Mouse (Mus musculus) forebrain, postnatal 0 days (tissue): ENCODE data around the gene Pced1b. TPM values are rescaled to one million over a fixed set of nuclear protein-coding genes. Genes with fewer than 3 reads are reported as not detected.

Experiments
- ATAC-seq: fragments of 200-750 bp; cut with Nextera tagmentation; 2 replicates; pipeline ENCODE4 v1.8.0; 2017; ENCODE audit warnings: mild to moderate bottlenecking, moderate library complexity
- DNase-seq: peaks from one replicate; pipeline ENCODE4 v3.0.0-alpha.2; 2015
- H3K27ac ChIP-seq: fragments of 300-500 bp; sonication (generic); 2 replicates; pipeline ENCODE4 v1.5.1; 2014; ENCODE audit warnings: low read depth, mild to moderate bottlenecking, antibody characterized with exemption, low read length, moderate library complexity, mixed read lengths
- H3K27me3 ChIP-seq: fragments of 300-500 bp; sonication (generic); 2 replicates; pipeline ENCODE4 v1.6.1; 2014; ENCODE audit warnings: mild to moderate bottlenecking, low read length, mixed read lengths; ENCODE audit not compliant: insufficient read depth
- H3K36me3 ChIP-seq: fragments of 300-500 bp; sonication (generic); 2 replicates; pipeline ENCODE4 v1.6.1; 2014; ENCODE audit warnings: mild to moderate bottlenecking, moderate library complexity; ENCODE audit not compliant: insufficient read depth
- H3K4me1 ChIP-seq: fragments of 300-500 bp; sonication (generic); 2 replicates; pipeline ENCODE4 v1.6.1; 2014; ENCODE audit warnings: antibody characterized with exemption; ENCODE audit not compliant: insufficient read depth
- H3K4me2 ChIP-seq: fragments of 300-500 bp; sonication (generic); 2 replicates; pipeline ENCODE4 v1.6.1; 2014; ENCODE audit warnings: low read depth, mild to moderate bottlenecking, moderate library complexity
- H3K4me3 ChIP-seq: fragments of 300-500 bp; sonication (generic); 2 replicates; pipeline ENCODE4 v1.5.1; 2014; ENCODE audit warnings: low read depth, low read length, mixed read lengths
- H3K9ac ChIP-seq: fragments of 300-500 bp; sonication (generic); 2 replicates; pipeline ENCODE4 v1.6.1; 2014; ENCODE audit warnings: mild to moderate bottlenecking
- H3K9me3 ChIP-seq: fragments of 300-500 bp; sonication (generic); 2 replicates; pipeline ENCODE4 v1.6.1; 2016; ENCODE audit warnings: low read length
- CTCF ChIP-seq: sonication (generic); IDR thresholded peaks from 2 replicates; pipeline ENCODE4 v1.5.1; 2016; ENCODE audit warnings: antibody characterized with exemption, control low read depth, low read depth
- WGBS: fragments of 180-500 bp; shearing (Covaris S2); extraction: QIAGEN DNeasy Blood & Tissue Kit; methylation state at CpG from one replicate; pipeline ENCODE4 v1.1.7; 2014; 5-methylcytosine and 5-hydroxymethylcytosine counted together
- polyA plus RNA-seq: library from polyadenylated mRNA; unstranded; fragments of >200 nt; fragmentation: Nextera tagmentation; extraction: Ambion mirVana; gene quantifications from 2 replicates; pipeline ENCODE4 v1.2.1, GENCODE M21; 2015
- total RNA-seq: library from RNA; depleted of rRNA; stranded (reverse); fragments of >200 nt; gene quantifications from 2 replicates; pipeline ENCODE4 v1.2.3, GENCODE M21; 2014

Pced1b gene
- total and polyA plus RNA-seq, 2 experiments from 2014 or later, result 4.4 to 6.9 TPM

GRCm38 (mm10) chr15:97255800-97256199 is 8.9 kb downstream of the Pced1b start:
- Histone ChIP-seq H3K4me2 (no peak overlapping the region), H3K36me3 (no peaks in the 10 kb centered on the region), H3K9me3 (no peaks in the 10 kb centered on the region), H3K27me3 (no peaks in the 10 kb centered on the region), H3K9ac (no peak overlapping the region), H3K4me3 (no peak overlapping the region), H3K27ac (no peak overlapping the region), H3K4me1 (no peaks in the 10 kb centered on the region)
- DNase-seq (no peak), ATAC-seq (no peak)
- WGBS, result 91% methylated on average over 3 of the region's 3 CpGs
- no peak for TF ChIP-seq CTCF

- no peak overlapping the region for H3K4me2 ChIP-seq
- ATAC-seq (no peak), DNase-seq (no peak)
- H3K36me3 ChIP-seq, result no peaks in the 10 kb centered on the region
- no peaks in the 10 kb centered on the region for H3K27me3 ChIP-seq
- H3K9ac ChIP-seq, result no peak overlapping the region
- H3K4me3 ChIP-seq, result no peak overlapping the region
- H3K4me1 ChIP-seq, result no peaks in the 10 kb centered on the region
- no peak overlapping the region for H3K27ac ChIP-seq
- WGBS, result 93% methylated on average over 11 of the region's 11 CpGs
- no peaks in the 10 kb centered on the region for H3K9me3 ChIP-seq
- no peak for TF ChIP-seq CTCF
These were observed 9.5 kb downstream of the Pced1b start for GRCm38 (mm10) chr15:97256411-97256810.

- no peaks in the 10 kb centered on the region for H3K9me3 ChIP-seq
- no peak overlapping the region for H3K4me2 ChIP-seq
- no peaks in the 10 kb centered on the region for H3K36me3 ChIP-seq
- H3K4me3 ChIP-seq, result no peak overlapping the region
- H3K4me1 ChIP-seq, result no peaks in the 10 kb centered on the region
- WGBS, result 66% methylated on average over 8 of the region's 8 CpGs
- ATAC-seq (no peak), DNase-seq (no peak)
- no peak overlapping the region for H3K9ac ChIP-seq
- no peak for TF ChIP-seq CTCF
- H3K27me3 ChIP-seq, result no peaks in the 10 kb centered on the region
- H3K27ac ChIP-seq, result no peak overlapping the region
These were observed 10.4 kb downstream of the Pced1b start for GRCm38 (mm10) chr15:97257206-97257775.

GRCm38 (mm10) chr15:97258483-97259230 is 11.8 kb downstream of the Pced1b start:
- 77% methylated on average over 17 of the region's 17 CpGs for WGBS
- TF ChIP-seq CTCF, result no peak
- H3K27me3 ChIP-seq, result no peaks in the 10 kb centered on the region
- H3K9ac ChIP-seq, result no peak overlapping the region
- H3K4me2 ChIP-seq, result no peak overlapping the region
- no peak overlapping the region for H3K4me3 ChIP-seq
- DNase-seq, result no peak
- no peak for ATAC-seq
- no peaks in the 10 kb centered on the region for H3K36me3 ChIP-seq
- H3K27ac ChIP-seq, result no peak overlapping the region
- no peaks in the 10 kb centered on the region for H3K4me1 ChIP-seq
- no peaks in the 10 kb centered on the region for H3K9me3 ChIP-seq

GRCm38 (mm10) chr15:97259300-97259699 is 12.4 kb downstream of the Pced1b start:
- no peaks in the 10 kb centered on the region for H3K9me3 ChIP-seq
- WGBS, result 47% methylated on average over 8 of the region's 8 CpGs
- H3K9ac ChIP-seq, result no peak overlapping the region
- ATAC-seq (no peak), DNase-seq (no peak)
- TF ChIP-seq CTCF, result no peak
- H3K27me3 ChIP-seq, result no peaks in the 10 kb centered on the region
- no peak overlapping the region for H3K4me3 ChIP-seq
- no peak overlapping the region for H3K27ac ChIP-seq
- no peak overlapping the region for H3K4me2 ChIP-seq
- no peaks in the 10 kb centered on the region for H3K36me3 ChIP-seq
- no peaks in the 10 kb centered on the region for H3K4me1 ChIP-seq

GRCm38 (mm10) chr15:97259968-97260597 is 13.2 kb downstream of the Pced1b start:
- Histone ChIP-seq H3K4me1 (no peaks in the 10 kb centered on the region), H3K9ac (no peak overlapping the region), H3K27ac (no peak overlapping the region), H3K4me2 (no peak overlapping the region), H3K9me3 (no peaks in the 10 kb centered on the region), H3K4me3 (no peak overlapping the region), H3K27me3 (no peaks in the 10 kb centered on the region), H3K36me3 (no peaks in the 10 kb centered on the region)
- no peak for ATAC-seq
- WGBS, result 68% methylated on average over 11 of the region's 11 CpGs
- no peak for TF ChIP-seq CTCF
- no peak for DNase-seq

- H3K4me2 ChIP-seq, result no peak overlapping the region
- H3K36me3 ChIP-seq, result no peaks in the 10 kb centered on the region
- no peak overlapping the region for H3K27ac ChIP-seq
- DNase-seq, result no peak
- no peak for ATAC-seq
- H3K27me3 ChIP-seq, result no peaks in the 10 kb centered on the region
- no peak overlapping the region for H3K9ac ChIP-seq
- WGBS, result 76% methylated on average over 9 of the region's 9 CpGs
- TF ChIP-seq CTCF, result no peak
- H3K4me3 ChIP-seq, result no peak overlapping the region
- H3K4me1 ChIP-seq, result no peaks in the 10 kb centered on the region
- no peaks in the 10 kb centered on the region for H3K9me3 ChIP-seq
These were observed 15.3 kb downstream of the Pced1b start for GRCm38 (mm10) chr15:97262251-97262650.
